In genomic region chr7:47016602-47017001, GRCm38 (mm10) we compare ENCODE assay signal across 31 mouse cellular contexts. TPM values are rescaled to one million over a fixed set of nuclear protein-coding genes. Genes with fewer than 3 reads are reported as not detected.
A peak's percentile ranks its signal among the peaks of the same experiment; 100 is the strongest.
DNase-seq lines count a peak whose midpoint lies in the region; TF ChIP-seq lines count a peak whose summit lies in the region.
"Had no signal": no experiment of that assay in that cellular context is flagged by ENCODE, and none has a peak within 500 bp of the region (broad histone marks: within the 10 kb centered on the region; RNA-seq: fewer than 3 reads in every experiment).

No protein-coding gene starts in this region.

- no peak for TF ChIP-seq CTCF in CH12.LX (conservative IDR thresholded peaks at IDR 0.05 in 1 of 2, IDR thresholded peaks at IDR 0.05 in 1 of 2; ENCODE audit: low read depth in 2 of 2, low read length in 2 of 2)

- H3K27ac ChIP-seq in heart, embryonic 10.5 days, result no peak overlapping the region
- H3K27ac ChIP-seq in CH12.LX (ENCODE audit: insufficient read depth, low read depth), result no peak overlapping the region
- H3K27ac ChIP-seq in ES-E14 (ENCODE audit: insufficient read depth, low read depth, low read length, poor library complexity, severe bottlenecking), result peak overlapping the region; percentile 33; the same call in 1 of the 2 replicates
- no peak overlapping the region for H3K27ac ChIP-seq in midbrain, embryonic 10.5 days (replicated peaks)
- no peak overlapping the region for H3K27ac ChIP-seq in embryonic facial prominence, embryonic 10.5 days (replicated peaks)
- H3K27ac ChIP-seq: embryonic facial prominence, embryonic 13.5 days; embryonic facial prominence, embryonic 15.5 days; forebrain, embryonic 10.5 days; forebrain, embryonic 12.5 days had no signal

- H3K36me3 ChIP-seq in heart, embryonic 10.5 days, result no peaks in the 10 kb centered on the region
- H3K36me3 ChIP-seq in CH12.LX (replicated peaks in 1 of 2; ENCODE audit: control insufficient read depth in 1 of 2, insufficient read depth in 1 of 2, low read length in 1 of 2), result no peaks in the 10 kb centered on the region
- H3K36me3 ChIP-seq in ES-E14 (ENCODE audit: control insufficient read depth, insufficient read depth, low read length, poor library complexity, severe bottlenecking), result no peaks in the 10 kb centered on the region
- no peaks in the 10 kb centered on the region for H3K36me3 ChIP-seq in midbrain, embryonic 10.5 days
- no peaks in the 10 kb centered on the region for H3K36me3 ChIP-seq in embryonic facial prominence, embryonic 10.5 days (replicated peaks)
- H3K36me3 ChIP-seq: embryonic facial prominence, embryonic 13.5 days; embryonic facial prominence, embryonic 15.5 days; forebrain, embryonic 10.5 days; forebrain, embryonic 12.5 days had no signal

- intact Hi-C loops in left cerebral cortex, postnatal 36 days (cut with DNase I), result no loop called here

- dilution Hi-C loops in CH12.LX (cut with MboI; ENCODE audit: extremely low pct_ligation_motif_present, extremely low pct_unique_long_range_greater_than_20kb, low sequenced_read_pairs), result no loop called here

- WGBS in heart, embryonic 10.5 days, result 74% methylated on average over 3 of the region's 3 CpGs
- 80% methylated on average over 3 of the region's 3 CpGs for WGBS in midbrain, embryonic 10.5 days
- WGBS in embryonic facial prominence, embryonic 10.5 days, result 83% methylated on average over 3 of the region's 3 CpGs

- no peaks in the 10 kb centered on the region for H3K9me3 ChIP-seq in heart, embryonic 10.5 days
- no peaks in the 10 kb centered on the region for H3K9me3 ChIP-seq in CH12.LX (replicated peaks; ENCODE audit: low read length)
- H3K9me3 ChIP-seq in ES-E14 (ENCODE audit: control insufficient read depth, insufficient read depth, low read depth, low read length), result no peaks in the 10 kb centered on the region
- no peaks in the 10 kb centered on the region for H3K9me3 ChIP-seq in midbrain, embryonic 10.5 days (replicated peaks)
- no peaks in the 10 kb centered on the region for H3K9me3 ChIP-seq in embryonic facial prominence, embryonic 10.5 days
- H3K9me3 ChIP-seq: embryonic facial prominence, embryonic 13.5 days; embryonic facial prominence, embryonic 15.5 days; forebrain, embryonic 10.5 days; forebrain, embryonic 12.5 days had no signal

- TF ChIP-seq EP300 in CH12.LX (IDR thresholded peaks at IDR 0.05; ENCODE audit: low read length), result peak; percentile 50; the same call in 1 of the 2 replicates

- H3K4me2 ChIP-seq in CH12.LX (ENCODE audit: insufficient read depth, low read depth, poor library complexity, severe bottlenecking), result peak overlapping the region; percentile 32; the same call in 1 of the 2 replicates
- H3K4me2 ChIP-seq: embryonic facial prominence, embryonic 13.5 days; embryonic facial prominence, embryonic 15.5 days; forebrain, embryonic 12.5 days had no signal

- TF ChIP-seq RAD21 in CH12.LX (IDR thresholded peaks at IDR 0.05; ENCODE audit: low read depth, low read length), result no peak

- in situ Hi-C loops in CH12.LX (cut with MboI; ENCODE audit: low pct_ligation_motif_present, low pct_unique_long_range_greater_than_20kb, low sequenced_read_pairs), result no loop called here
- in situ Hi-C loops in ES-E14 (cut with MboI; ENCODE audit: low sequenced_read_pairs in 2 of 2, unreplicated experiment in 2 of 2), result no loop called here

- H3K79me2 ChIP-seq in CH12.LX (replicated peaks; ENCODE audit: control insufficient read depth, extremely low read depth, insufficient read depth, poor library complexity, severe bottlenecking), result no peaks in the 10 kb centered on the region

- TF ChIP-seq POLR2A in CH12.LX (IDR thresholded peaks at IDR 0.05; ENCODE audit: low read depth, low read length), result no peak

- H3K9ac ChIP-seq in CH12.LX (ENCODE audit: insufficient read depth, low read depth) (no peak overlapping the region), ES-E14 (ENCODE audit: insufficient read depth, low read depth, low read length, poor library complexity, severe bottlenecking) (no peak overlapping the region; the same call in 1 of the 2 replicates)
- H3K9ac ChIP-seq: embryonic facial prominence, embryonic 13.5 days; embryonic facial prominence, embryonic 15.5 days; forebrain, embryonic 12.5 days had no signal

- H3K27me3 ChIP-seq in heart, embryonic 10.5 days (ENCODE audit: insufficient read depth, poor library complexity, severe bottlenecking), result peaks cover 9% of the 10 kb centered on the region; the same call in 1 of the 2 replicates
- H3K27me3 ChIP-seq in CH12.LX (replicated peaks), result no peaks in the 10 kb centered on the region
- no peaks in the 10 kb centered on the region for H3K27me3 ChIP-seq in midbrain, embryonic 10.5 days (ENCODE audit: low read depth, poor library complexity, severe bottlenecking)
- 0 out of 2 replicates have a peak, but pooled peaks cover 7% of the 10 kb centered on the region for H3K27me3 ChIP-seq in embryonic facial prominence, embryonic 10.5 days (replicated peaks; ENCODE audit: low read depth, poor library complexity, severe bottlenecking)
- H3K27me3 ChIP-seq: embryonic facial prominence, embryonic 13.5 days; embryonic facial prominence, embryonic 15.5 days; forebrain, embryonic 12.5 days had no signal

- H3K4me3 ChIP-seq in heart, embryonic 10.5 days, result no peak overlapping the region
- H3K4me3 ChIP-seq in CH12.LX (replicated peaks in 1 of 3; ENCODE audit: low read depth in 2 of 3, low read length in 2 of 3, poor library complexity in 1 of 3) (no peak overlapping the region), ES-E14 (ENCODE audit: insufficient read depth in 1 of 2, low read depth in 1 of 2, low read length in 2 of 2, poor library complexity in 1 of 2, severe bottlenecking in 1 of 2) (no peak overlapping the region)
- no peak overlapping the region for H3K4me3 ChIP-seq in midbrain, embryonic 10.5 days
- H3K4me3 ChIP-seq in embryonic facial prominence, embryonic 10.5 days, result no peak overlapping the region
- H3K4me3 ChIP-seq: embryonic facial prominence, embryonic 13.5 days; embryonic facial prominence, embryonic 15.5 days; erythroblast, embryonic 14.5 days; forebrain, embryonic 10.5 days; forebrain, embryonic 12.5 days had no signal

- peaks cover 14% of the 10 kb centered on the region for H3K4me1 ChIP-seq in heart, embryonic 10.5 days
- H3K4me1 ChIP-seq in CH12.LX (ENCODE audit: control insufficient read depth in 1 of 2, insufficient read depth in 2 of 2), result peaks cover 4 to 56% of the 10 kb centered on the region in 2 experiments
- H3K4me1 ChIP-seq in ES-E14 (ENCODE audit: control insufficient read depth in 2 of 2, insufficient read depth in 2 of 2, low read length in 2 of 2, poor library complexity in 1 of 2), result peaks cover 5 to 15% of the 10 kb centered on the region in 2 experiments; a peak in 3 of 4 replicates
- H3K4me1 ChIP-seq in midbrain, embryonic 10.5 days, result peaks cover 23% of the 10 kb centered on the region
- H3K4me1 ChIP-seq in embryonic facial prominence, embryonic 10.5 days, result peaks cover 13% of the 10 kb centered on the region; the same call in 1 of the 2 replicates

- DNase-seq in heart, adult 11 months, result peak; percentile 64
- no peak for DNase-seq in heart, embryonic 10.5 days (ENCODE audit: low spot score)
- DNase-seq in CH12.LX (ENCODE audit: extremely low read depth), result no peak
- DNase-seq in ES-E14 (ENCODE audit: low read depth, low spot score), result no peak
- no peak for DNase-seq in midbrain, embryonic 10.5 days (ENCODE audit: low spot score)
- no peak for DNase-seq in embryonic facial prominence, embryonic 10.5 days (ENCODE audit: low spot score)
- DNase-seq in left cerebral cortex, postnatal 36 days (ENCODE audit: low spot score in 2 of 2), result no peak
- DNase-seq: adrenal gland, adult 2 months; adrenal gland, postnatal 10 days; adrenal gland, postnatal 25 days; B cell, adult 2 months; cerebellum, adult 11 months; cerebellum, adult 18-20 months; cerebellum, adult 8-10 months; cerebellum, adult 9-11 months; cerebellum, postnatal 14 days; cerebellum, postnatal 36 days had no signal

RNA-seq across cellular contexts. Expression of gene Spty2d1, which starts 8.4 kb away (rescaled TPM):
- 14.4 and 15.6 TPM in 2 replicates for polyA plus RNA-seq in heart, embryonic 10.5 days (2016; fragmentation: Nextera tagmentation; extraction: Ambion mirVana)
- 10.5 and 14.3 TPM in 2 replicates for total RNA-seq in CH12.LX (2012; rRNA removed)
- total RNA-seq in CH12.LX (2014; rRNA removed), result 22.9 and 24.6 TPM in 2 replicates
- polyA plus RNA-seq in CH12.LX (2012; ENCODE audit: insufficient read length, low read depth), result 29.9 and 32.6 TPM in 2 replicates
- 7.1 and 10.6 TPM in 2 replicates for total RNA-seq in ES-E14 (2012; rRNA removed)
- 11.1 and 12.8 TPM in 2 replicates for polyA plus RNA-seq in midbrain, embryonic 10.5 days (2016; fragmentation: Nextera tagmentation; extraction: Ambion mirVana)
- 12.4 and 12.8 TPM in 2 replicates for polyA plus RNA-seq in embryonic facial prominence, embryonic 10.5 days (2016; fragmentation: Nextera tagmentation; extraction: Ambion mirVana)
- total RNA-seq in left cerebral cortex, postnatal 36 days (2021), result 10 to 100 TPM; 15.1 TPM

RNA-seq across cellular contexts. Expression of gene Gm9999, which starts 33.2 kb away (rescaled TPM):
- not detected in 2 replicates for polyA plus RNA-seq in heart, embryonic 10.5 days (2016; fragmentation: Nextera tagmentation; extraction: Ambion mirVana)
- total RNA-seq in CH12.LX (2012; rRNA removed), result not detected in 2 replicates
- total RNA-seq in CH12.LX (2014; rRNA removed), result not detected in 2 replicates
- not detected in 2 replicates for polyA plus RNA-seq in CH12.LX (2012; ENCODE audit: insufficient read length, low read depth)
- total RNA-seq in ES-E14 (2012; rRNA removed), result not detected in 2 replicates
- not detected in 2 replicates for polyA plus RNA-seq in midbrain, embryonic 10.5 days (2016; fragmentation: Nextera tagmentation; extraction: Ambion mirVana)
- not detected in 2 replicates for polyA plus RNA-seq in embryonic facial prominence, embryonic 10.5 days (2016; fragmentation: Nextera tagmentation; extraction: Ambion mirVana)
- not detected for total RNA-seq in left cerebral cortex, postnatal 36 days (2021)
- total RNA-seq: adrenal gland, adult 2 months; adrenal gland, postnatal 10 days; adrenal gland, postnatal 25 days; adrenal gland, postnatal 4 days; common myeloid progenitor, adult 5-6 weeks; MEL had no signal
- polyA plus RNA-seq: adrenal gland, adult 2 months; brain, embryonic 14.5 days; CD4-positive, CD25-positive, alpha-beta regulatory T cell, adult 4 months; embryonic facial prominence, embryonic 11.5 days; embryonic facial prominence, embryonic 13.5 days; embryonic facial prominence, embryonic 15.5 days; erythroblast, embryonic 14.5 days; forebrain, embryonic 10.5 days; forebrain, embryonic 12.5 days; forebrain, embryonic 14.5 days; forebrain, embryonic 16.5 days; frontal cortex, adult 2 months had no signal

RNA-seq across cellular contexts. Expression of gene Tmem86a, which starts 33.8 kb away (rescaled TPM):
- 14.8 and 19.9 TPM in 2 replicates for polyA plus RNA-seq in heart, embryonic 10.5 days (2016; fragmentation: Nextera tagmentation; extraction: Ambion mirVana)
- total RNA-seq in CH12.LX (2012; rRNA removed), result 0.29 and 0.30 TPM in 2 replicates
- 0.61 and 0.82 TPM in 2 replicates for total RNA-seq in CH12.LX (2014; rRNA removed)
- 1.5 and 2.0 TPM in 2 replicates for polyA plus RNA-seq in CH12.LX (2012; ENCODE audit: insufficient read length, low read depth)
- total RNA-seq in ES-E14 (2012; rRNA removed), result 1.1 and 2.1 TPM in 2 replicates
- 12.5 and 12.8 TPM in 2 replicates for polyA plus RNA-seq in midbrain, embryonic 10.5 days (2016; fragmentation: Nextera tagmentation; extraction: Ambion mirVana)
- polyA plus RNA-seq in embryonic facial prominence, embryonic 10.5 days (2016; fragmentation: Nextera tagmentation; extraction: Ambion mirVana), result 11.3 and 11.7 TPM in 2 replicates
- 10 to 100 TPM; 15.1 to 17.1 TPM for total RNA-seq in left cerebral cortex, postnatal 36 days (2021)

RNA-seq across cellular contexts. Expression of gene Uevld, which starts 58.3 kb away (rescaled TPM):
- polyA plus RNA-seq in heart, embryonic 10.5 days (2016; fragmentation: Nextera tagmentation; extraction: Ambion mirVana), result 8.3 and 9.0 TPM in 2 replicates
- 2.6 and 2.9 TPM in 2 replicates for total RNA-seq in CH12.LX (2012; rRNA removed)
- 4.6 and 5.2 TPM in 2 replicates for total RNA-seq in CH12.LX (2014; rRNA removed)
- polyA plus RNA-seq in CH12.LX (2012; ENCODE audit: insufficient read length, low read depth), result 5.5 and 6.6 TPM in 2 replicates
- total RNA-seq in ES-E14 (2012; rRNA removed), result 6.6 and 10.3 TPM in 2 replicates
- 13.5 and 14.3 TPM in 2 replicates for polyA plus RNA-seq in midbrain, embryonic 10.5 days (2016; fragmentation: Nextera tagmentation; extraction: Ambion mirVana)
- 12.7 TPM in 2 replicates for polyA plus RNA-seq in embryonic facial prominence, embryonic 10.5 days (2016; fragmentation: Nextera tagmentation; extraction: Ambion mirVana)
- 10 to 100 TPM; 11.9 to 12.1 TPM for total RNA-seq in left cerebral cortex, postnatal 36 days (2021)
